Mouse (Mus musculus) C2C12 (cell line): ENCODE measurements around the gene Yme1l1. TPM values are rescaled to one million over a fixed set of nuclear protein-coding genes. Genes with fewer than 3 reads are reported as not detected.

Source experiments
- H3K27me3 ChIP-seq: one replicate; pipeline ENCODE4 v1.6.1; 2011; ENCODE audit not compliant: control insufficient read depth, insufficient read depth, insufficient read length
- H3K36me3 ChIP-seq: one replicate; pipeline ENCODE4 v1.6.1; 2011; ENCODE audit not compliant: control insufficient read depth, insufficient read depth
- H3K4me3 ChIP-seq: one replicate; pipeline ENCODE4 v1.5.1; 2011; ENCODE audit warnings: mild to moderate bottlenecking, control low read depth; ENCODE audit not compliant: poor library complexity, insufficient read depth, severe bottlenecking
- H3K79me2 ChIP-seq: one replicate; pipeline ENCODE4 v1.6.1; 2011; ENCODE audit not compliant: control insufficient read depth, insufficient read depth
- H3K79me3 ChIP-seq: one replicate; pipeline ENCODE4 v1.6.1; 2011; ENCODE audit warnings: low read depth, control low read depth
- H3ac ChIP-seq: one replicate; pipeline ENCODE3; 2011; ENCODE audit warnings: low read depth; ENCODE audit not compliant: control insufficient read depth, insufficient read length
- CEBPB ChIP-seq: IDR thresholded peaks from one replicate; pipeline ENCODE4 v1.6.1; 2011; ENCODE audit warnings: low read depth, mild to moderate bottlenecking, control low read depth, moderate library complexity
- CTCF ChIP-seq: IDR thresholded peaks from one replicate; pipeline ENCODE4 v1.5.1; 2011; ENCODE audit not compliant: control insufficient read depth, insufficient read depth, insufficient read length
- FOSL1 ChIP-seq: IDR thresholded peaks from one replicate; pipeline ENCODE4 v1.8.0; 2011; ENCODE audit warnings: mild to moderate bottlenecking, low read length; ENCODE audit not compliant: poor library complexity, insufficient read depth, severe bottlenecking
- MAX ChIP-seq: IDR thresholded peaks from one replicate; pipeline ENCODE4 v1.6.1; 2011; ENCODE audit warnings: mild to moderate bottlenecking, control low read depth
- MYOD1 ChIP-seq: IDR thresholded peaks from one replicate; pipeline ENCODE4 v1.6.1; 2011; ENCODE audit warnings: low read depth; ENCODE audit not compliant: control insufficient read depth, insufficient read length
- MYOG ChIP-seq: IDR thresholded peaks from one replicate; pipeline ENCODE4 v1.6.1; 2011; ENCODE audit not compliant: control insufficient read depth, insufficient read length; ENCODE audit errors: extremely low read depth
- USF1 ChIP-seq: IDR thresholded peaks from one replicate; pipeline ENCODE4 v1.6.1; 2011; ENCODE audit warnings: low read depth, mild to moderate bottlenecking, control low read depth, moderate library complexity
- long read RNA-seq, 2 experiments: library from polyadenylated mRNA; unstranded; transcript quantifications; one replicate each; pipeline ENCODE4 v2.0.0; 2019 to 2020
- polyA plus RNA-seq: library from polyadenylated mRNA; unstranded; fragments of >200 nt; fragmentation: generic; extraction: Trizol; gene quantifications from one replicate; pipeline ENCODE4 v1.2.1, GENCODE M21; 2012; ENCODE audit warnings: missing spikeins

Yme1l1 gene
- 13.1 TPM for polyA plus RNA-seq
- long read RNA-seq, experiment 1, full-length matches to known transcripts: 39 of 99 reads
- long read RNA-seq, experiment 1, partial matches to known transcripts: 56 of 99 reads
- long read RNA-seq, experiment 1, other reads (novel, unspliced or antisense): 4 of 99 reads
- long read RNA-seq, experiment 2, full-length matches to known transcripts: 442 of 497 reads
- long read RNA-seq, experiment 2, partial matches to known transcripts: 24 of 497 reads
- long read RNA-seq, experiment 2, other reads (novel, unspliced or antisense): 31 of 497 reads

DNA sequence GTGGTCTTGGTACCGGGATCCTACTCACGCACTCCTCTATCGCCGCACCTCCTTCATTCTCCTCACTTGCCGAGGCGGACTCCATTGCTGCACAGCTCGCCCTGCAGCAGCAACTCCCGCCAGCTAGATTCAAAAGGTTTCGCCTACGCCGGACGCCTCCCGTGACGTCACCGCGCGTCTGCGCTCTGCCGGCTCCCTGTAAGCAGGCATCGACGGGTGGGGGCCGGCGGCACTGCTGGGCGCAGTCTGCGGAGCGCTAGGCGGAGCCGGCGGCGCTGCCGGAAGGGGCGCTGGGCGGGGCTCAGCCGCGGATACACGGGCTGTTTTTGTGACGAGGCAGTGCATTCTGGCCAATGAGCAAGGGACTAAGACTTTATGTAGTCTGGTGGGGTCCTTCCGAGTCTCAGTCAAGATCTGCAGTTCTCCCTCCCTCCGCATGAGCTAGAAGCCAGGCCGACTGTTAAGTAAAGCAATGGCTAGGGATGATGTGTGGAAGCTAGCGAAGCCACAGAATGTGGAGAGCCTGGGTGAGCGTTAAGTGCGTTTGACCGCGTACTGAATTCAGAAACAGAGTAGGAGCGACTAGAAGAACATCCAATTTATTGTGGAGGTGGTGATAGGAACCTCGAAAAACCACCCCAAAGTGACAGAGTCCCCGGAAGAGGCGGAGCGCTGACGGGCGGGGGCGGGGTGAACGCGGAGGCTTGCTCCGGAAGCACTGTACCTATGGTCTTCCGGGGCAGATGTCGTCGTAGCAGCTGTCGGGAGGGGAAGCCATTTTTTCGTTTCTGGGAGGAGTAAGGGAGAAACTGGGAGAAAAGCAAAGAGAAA, at the start of gene Yme1l1, which contains the start of gene Mastl:
TSS of gene Yme1l1 (plus strand) at position 593 of the 831 bp plus-strand sequence.
TSS of gene Mastl (minus strand) at position 248 of the 831 bp plus-strand sequence.
- TF ChIP-seq CEBPB (no peak), MYOD1 (peak; percentile 48)
- peaks cover 78% of the 10 kb centered on the region for H3K79me3 ChIP-seq
- H3K27me3 ChIP-seq: no peaks in the 10 kb centered on the region
- peak within 1 kb of the TSS; percentile 93 for H3K4me3 ChIP-seq
- H3ac ChIP-seq: peak within 1 kb of the TSS; percentile 90
- peaks cover 16% of the 10 kb centered on the region for H3K36me3 ChIP-seq
- peaks cover 94% of the 10 kb centered on the region for H3K79me2 ChIP-seq

DNA sequence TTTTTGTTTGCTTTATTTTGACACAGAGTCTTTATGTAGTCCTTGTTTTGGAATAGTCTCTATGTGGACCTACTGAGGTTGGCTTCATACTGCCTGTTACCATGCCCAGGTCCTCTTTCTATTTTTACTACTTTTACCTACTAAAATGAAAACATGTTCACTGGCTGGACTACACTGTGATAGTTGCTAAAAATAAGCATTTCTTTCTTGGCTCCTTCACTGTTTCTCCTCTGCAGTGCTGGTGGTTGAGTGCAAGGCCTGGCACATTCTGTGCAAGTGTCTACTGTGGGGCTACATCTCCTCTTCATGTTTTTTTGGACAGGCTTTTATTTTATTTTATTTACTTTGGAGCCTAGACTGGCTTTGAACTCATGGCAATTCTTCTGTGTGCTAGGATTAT, 36.6 kb upstream of the Yme1l1 start:
- Histone ChIP-seq H3K36me3 (peaks cover 64% of the 10 kb centered on the region), H3ac (no peak overlapping the region), H3K4me3 (no peak overlapping the region), H3K79me2 (no peaks in the 10 kb centered on the region), H3K27me3 (no peaks in the 10 kb centered on the region), H3K79me3 (no peaks in the 10 kb centered on the region)
- no peak for TF ChIP-seq FOSL1
- TF ChIP-seq CEBPB: no peak
- TF ChIP-seq MYOG: no peak

DNA sequence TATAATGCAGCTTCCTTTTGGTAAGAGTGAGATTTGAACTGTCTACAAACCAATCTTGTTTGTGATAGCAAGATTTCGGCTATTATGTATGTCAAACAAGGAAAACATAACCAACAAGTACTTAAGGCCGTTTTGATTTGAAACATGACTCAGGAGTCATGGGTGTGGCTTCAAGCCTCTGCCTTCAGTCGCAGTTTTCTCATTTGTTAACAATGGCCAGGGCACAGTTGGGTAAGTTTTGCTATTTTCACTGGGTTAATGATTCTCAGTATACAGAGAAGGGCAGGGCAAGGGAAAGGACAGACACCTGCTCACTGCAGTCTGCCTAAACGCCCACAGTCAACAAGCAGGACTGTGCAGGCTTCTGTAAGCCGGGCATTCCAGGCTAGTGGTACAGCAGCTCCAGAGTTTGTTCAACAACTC, 959 bp upstream of the Yme1l1 start:
- H3K27me3 ChIP-seq: no peaks in the 10 kb centered on the region

DNA sequence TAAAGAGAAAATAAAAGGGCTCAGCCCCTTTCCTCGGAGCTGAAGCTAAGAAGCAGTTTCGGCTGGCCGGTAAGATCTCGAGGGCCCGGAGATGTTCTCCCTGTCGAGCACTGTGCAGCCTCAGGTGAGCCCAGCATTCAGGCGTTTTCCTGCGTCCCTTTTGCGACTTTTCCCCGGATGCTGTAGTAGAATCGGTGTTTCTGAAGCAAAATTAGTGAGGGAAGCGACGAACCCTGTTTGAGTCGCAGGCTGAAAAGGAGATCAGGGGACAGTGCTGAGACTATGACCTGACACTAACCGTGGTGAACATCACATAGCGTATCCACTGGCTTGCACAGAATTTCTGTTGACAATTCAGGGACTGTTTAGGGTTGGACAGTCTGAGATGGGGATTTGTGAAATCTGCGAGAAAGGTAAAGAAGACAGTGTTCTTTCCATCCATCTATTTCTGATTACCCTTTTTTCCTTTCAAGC, 476 bp downstream of the Yme1l1 start:
- H3K27me3 ChIP-seq: no peaks in the 10 kb centered on the region
- H3K79me3 ChIP-seq: peaks cover 80% of the 10 kb centered on the region
- peaks cover 15% of the 10 kb centered on the region for H3K36me3 ChIP-seq
- TF ChIP-seq CTCF (no peak), MAX (no peak), FOSL1 (no peak)
- peak overlapping the region; percentile 93 for H3K4me3 ChIP-seq
- H3K79me2 ChIP-seq: peaks cover 94% of the 10 kb centered on the region
- H3ac ChIP-seq: peak overlapping the region; percentile 90

More for the DNA sequence above, 959 bp upstream of the Yme1l1 start:
- H3K79me2 ChIP-seq: peaks cover 93% of the 10 kb centered on the region
- peaks cover 21% of the 10 kb centered on the region for H3K36me3 ChIP-seq
- peaks cover 72% of the 10 kb centered on the region for H3K79me3 ChIP-seq
- peak overlapping the region; percentile 93 for H3K4me3 ChIP-seq
- peak overlapping the region; percentile 80 for H3ac ChIP-seq
- TF ChIP-seq MAX (no peak), CTCF (no peak), USF1 (no peak), CEBPB (no peak), FOSL1 (no peak), MYOG (no peak), MYOD1 (no peak)

DNA sequence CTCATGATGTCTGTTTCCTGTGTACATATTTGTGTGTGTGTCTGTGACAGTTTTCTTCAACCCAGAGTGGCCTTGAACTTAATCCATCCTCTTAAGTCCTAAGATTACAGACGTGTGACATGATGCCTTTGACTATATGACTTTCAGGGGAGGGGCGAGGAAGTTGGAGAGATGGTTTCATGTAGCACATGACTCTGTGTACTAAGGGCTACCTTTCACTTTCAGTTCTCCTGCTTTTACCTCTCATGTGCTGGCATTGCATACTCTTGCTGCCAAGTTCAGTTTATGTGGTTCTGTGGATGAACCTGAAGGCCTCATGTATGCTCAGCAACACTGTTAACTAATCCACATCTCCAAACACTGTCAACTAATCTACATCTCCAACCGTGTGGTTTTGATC, 16.1 kb downstream of the Yme1l1 start:
- H3K36me3 ChIP-seq: peaks cover 88% of the 10 kb centered on the region
- no peaks in the 10 kb centered on the region for H3K27me3 ChIP-seq
- H3ac ChIP-seq: no peak overlapping the region
- H3K79me3 ChIP-seq: peaks cover 3% of the 10 kb centered on the region
- no peaks in the 10 kb centered on the region for H3K79me2 ChIP-seq
- TF ChIP-seq USF1 (no peak), MYOD1 (no peak), CEBPB (no peak), CTCF (no peak)
- no peak overlapping the region for H3K4me3 ChIP-seq

DNA sequence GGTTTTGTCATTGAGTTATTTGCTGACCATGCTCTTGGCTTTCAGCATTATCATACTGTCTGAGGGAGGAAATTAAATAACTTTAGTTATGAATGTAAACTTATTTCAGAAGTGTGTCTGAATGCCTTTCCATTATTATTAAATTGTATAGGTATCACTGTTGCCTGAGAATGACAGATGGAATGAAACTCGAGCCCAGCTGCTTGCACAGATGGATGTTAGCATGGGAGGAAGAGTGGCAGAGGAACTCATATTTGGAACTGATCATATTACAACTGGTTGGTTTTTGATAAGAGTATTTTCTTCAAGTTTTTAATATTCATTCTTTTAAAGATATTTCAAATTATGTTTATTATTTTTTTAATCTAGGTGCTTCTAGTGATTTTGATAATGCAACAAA, 38.2 kb downstream of the Yme1l1 start:
- TF ChIP-seq FOSL1 (no peak), MYOD1 (no peak), MYOG (no peak), MAX (no peak), USF1 (no peak), CTCF (no peak), CEBPB (no peak)
- peaks cover 90% of the 10 kb centered on the region for H3K36me3 ChIP-seq
- no peaks in the 10 kb centered on the region for H3K79me3 ChIP-seq
- H3K79me2 ChIP-seq: no peaks in the 10 kb centered on the region
- no peak overlapping the region for H3K4me3 ChIP-seq
- H3ac ChIP-seq: no peak overlapping the region
- no peaks in the 10 kb centered on the region for H3K27me3 ChIP-seq
